Mouse (Mus musculus): ENCODE results near the gene Pdcd6ip. TPM values are rescaled to one million over a fixed set of nuclear protein-coding genes. Genes with fewer than 3 reads are reported as not detected.
"Not testable (repeated sequence)": the region's sequence is repeated elsewhere in the genome, so short reads cannot be mapped to it uniquely, and the experiment has no call there.

Pdcd6ip gene
- polyA plus RNA-seq, 1 experiment from 2014 or later, result 41.9 TPM

GRCm38 (mm10) chr9:113672352-113672751 lies 35.7 kb downstream of the Pdcd6ip start:
- Histone ChIP-seq H3K36me3 (peaks cover 69% of the 10 kb centered on the region), H3K9ac (replicated peaks) (no peak overlapping the region), H3K4me3 (no peak overlapping the region), H3K9me3 (peaks cover 6% of the 10 kb centered on the region), H3K4me2 (replicated peaks) (no peak overlapping the region), H3K27ac (replicated peaks) (no peak overlapping the region), H3K27me3 (no peaks in the 10 kb centered on the region), H3K4me1 (no peaks in the 10 kb centered on the region)
- 96% methylated on average over 5 of the region's 5 CpGs for WGBS
- ATAC-seq (replicated peaks), result no peak

- H3K9ac ChIP-seq (replicated peaks), result no peak overlapping the region
- no peaks in the 10 kb centered on the region for H3K27me3 ChIP-seq
- H3K27ac ChIP-seq (replicated peaks), result no peak overlapping the region
- H3K36me3 ChIP-seq, result peaks cover 77% of the 10 kb centered on the region
- H3K9me3 ChIP-seq, result peaks cover 6% of the 10 kb centered on the region
- WGBS, result 87% methylated on average over 1 of the region's 1 CpGs
- H3K4me1 ChIP-seq, result no peaks in the 10 kb centered on the region
- no peak for ATAC-seq (replicated peaks)
- no peak overlapping the region for H3K4me3 ChIP-seq
- H3K4me2 ChIP-seq (replicated peaks), result no peak overlapping the region
Measured at GRCm38 (mm10) chr9:113670857-113671106, 37.3 kb downstream of the Pdcd6ip start.

GRCm38 (mm10) chr9:113670105-113670856 lies 37.8 kb downstream of the Pdcd6ip start:
- peaks cover 6% of the 10 kb centered on the region for H3K9me3 ChIP-seq
- WGBS, result 84% methylated on average over 7 of the region's 7 CpGs
- H3K4me2 ChIP-seq (replicated peaks), result no peak overlapping the region
- peaks cover 79% of the 10 kb centered on the region for H3K36me3 ChIP-seq
- no peaks in the 10 kb centered on the region for H3K27me3 ChIP-seq
- H3K27ac ChIP-seq (replicated peaks), result no peak overlapping the region
- H3K4me3 ChIP-seq, result no peak overlapping the region
- H3K4me1 ChIP-seq, result no peaks in the 10 kb centered on the region
- no peak overlapping the region for H3K9ac ChIP-seq (replicated peaks)
- no peak for ATAC-seq (replicated peaks)

- Histone ChIP-seq H3K4me3 (no peak overlapping the region), H3K9me3 (peaks cover 4% of the 10 kb centered on the region), H3K4me1 (no peaks in the 10 kb centered on the region), H3K27me3 (no peaks in the 10 kb centered on the region), H3K4me2 (replicated peaks) (no peak overlapping the region), H3K9ac (replicated peaks) (no peak overlapping the region), H3K27ac (replicated peaks) (no peak overlapping the region), H3K36me3 (peaks cover 60% of the 10 kb centered on the region)
- WGBS, result 96% methylated on average over 4 of the region's 4 CpGs
- no peak for ATAC-seq (replicated peaks)
Measured at GRCm38 (mm10) chr9:113663476-113663875, 44.6 kb downstream of the Pdcd6ip start.

- no peak overlapping the region for H3K4me2 ChIP-seq (replicated peaks)
- no peak overlapping the region for H3K27ac ChIP-seq (replicated peaks)
- H3K9me3 ChIP-seq, result no peaks in the 10 kb centered on the region
- no peak overlapping the region for H3K9ac ChIP-seq (replicated peaks)
- no peak overlapping the region for H3K4me3 ChIP-seq
- no peaks in the 10 kb centered on the region for H3K4me1 ChIP-seq
- H3K36me3 ChIP-seq, result peaks cover 59% of the 10 kb centered on the region
- no peaks in the 10 kb centered on the region for H3K27me3 ChIP-seq
- ATAC-seq (replicated peaks), result no peak
- WGBS, result 90% methylated on average over 1 of the region's 1 CpGs
Measured at GRCm38 (mm10) chr9:113657837-113658236, 50.2 kb downstream of the Pdcd6ip start.

- Histone ChIP-seq H3K9me3 (no peaks in the 10 kb centered on the region), H3K9ac (replicated peaks) (no peak overlapping the region), H3K27me3 (no peaks in the 10 kb centered on the region), H3K4me1 (no peaks in the 10 kb centered on the region), H3K4me2 (replicated peaks) (no peak overlapping the region), H3K36me3 (peaks cover 30% of the 10 kb centered on the region), H3K4me3 (no peak overlapping the region), H3K27ac (replicated peaks) (no peak overlapping the region)
- ATAC-seq (replicated peaks), result no peak
- WGBS, result 85% methylated on average over 8 of the region's 8 CpGs
Measured at GRCm38 (mm10) chr9:113653571-113653970, 54.5 kb downstream of the Pdcd6ip start.

GRCm38 (mm10) chr9:113650787-113651186 lies 57.3 kb downstream of the Pdcd6ip start:
- Histone ChIP-seq H3K36me3 (peaks cover 16% of the 10 kb centered on the region), H3K9me3 (no peaks in the 10 kb centered on the region), H3K27me3 (no peaks in the 10 kb centered on the region), H3K4me3 (no peak overlapping the region), H3K4me2 (replicated peaks) (no peak overlapping the region), H3K4me1 (no peaks in the 10 kb centered on the region), H3K9ac (replicated peaks) (no peak overlapping the region), H3K27ac (replicated peaks) (no peak overlapping the region)
- no peak for ATAC-seq (replicated peaks)
- WGBS, result 73% methylated on average over 8 of the region's 8 CpGs

- WGBS, result 84% methylated on average over 8 of the region's 8 CpGs
- H3K9ac ChIP-seq (replicated peaks); H3K4me3 ChIP-seq; H3K27ac ChIP-seq (replicated peaks); H3K36me3 ChIP-seq; H3K4me1 ChIP-seq; H3K27me3 ChIP-seq; H3K9me3 ChIP-seq; ATAC-seq (replicated peaks); H3K4me2 ChIP-seq (replicated peaks): not testable (repeated sequence)
Measured at GRCm38 (mm10) chr9:113649211-113649610, 58.8 kb downstream of the Pdcd6ip start.

GRCm38 (mm10) chr9:113645837-113646169 lies 62.3 kb downstream of the Pdcd6ip start:
- peak; percentile 46 for ATAC-seq (replicated peaks)
- 49% methylated on average over 5 of the region's 5 CpGs for WGBS
- no peak overlapping the region for H3K4me3 ChIP-seq
- H3K9me3 ChIP-seq, result no peaks in the 10 kb centered on the region
- H3K4me1 ChIP-seq, result 0 out of 2 replicates have a peak, but pooled peaks cover 6% of the 10 kb centered on the region
- H3K27ac ChIP-seq (replicated peaks), result no peak overlapping the region
- no peak overlapping the region for H3K9ac ChIP-seq (replicated peaks)
- no peaks in the 10 kb centered on the region for H3K27me3 ChIP-seq
- no peak overlapping the region for H3K4me2 ChIP-seq (replicated peaks)
- H3K36me3 ChIP-seq, result no peaks in the 10 kb centered on the region

- 25% methylated on average over 8 of the region's 11 CpGs for WGBS
- Histone ChIP-seq H3K9me3 (no peaks in the 10 kb centered on the region), H3K27ac (replicated peaks) (no peak overlapping the region), H3K9ac (replicated peaks) (no peak overlapping the region), H3K36me3 (no peaks in the 10 kb centered on the region), H3K27me3 (no peaks in the 10 kb centered on the region), H3K4me2 (replicated peaks) (no peak overlapping the region), H3K4me3 (no peak overlapping the region), H3K4me1 (0 out of 2 replicates have a peak, but pooled peaks cover 6% of the 10 kb centered on the region)
- peak; percentile 72 for ATAC-seq (replicated peaks)
Measured at GRCm38 (mm10) chr9:113645153-113645836, 62.8 kb downstream of the Pdcd6ip start.

GRCm38 (mm10) chr9:113644701-113645100 lies 63.4 kb downstream of the Pdcd6ip start:
- Histone ChIP-seq H3K4me1 (0 out of 2 replicates have a peak, but pooled peaks cover 6% of the 10 kb centered on the region), H3K36me3 (no peaks in the 10 kb centered on the region), H3K27ac (replicated peaks) (no peak overlapping the region), H3K4me2 (replicated peaks) (no peak overlapping the region), H3K27me3 (no peaks in the 10 kb centered on the region), H3K9ac (replicated peaks) (no peak overlapping the region), H3K4me3 (no peak overlapping the region), H3K9me3 (no peaks in the 10 kb centered on the region)
- 62% methylated on average over 5 of the region's 5 CpGs for WGBS
- no peak for ATAC-seq (replicated peaks)

GRCm38 (mm10) chr9:113644076-113644475 lies 64.0 kb downstream of the Pdcd6ip start:
- Histone ChIP-seq H3K4me1 (0 out of 2 replicates have a peak, but pooled peaks cover 6% of the 10 kb centered on the region), H3K27ac (replicated peaks) (no peak overlapping the region), H3K27me3 (no peaks in the 10 kb centered on the region), H3K36me3 (no peaks in the 10 kb centered on the region), H3K4me3 (no peak overlapping the region), H3K9me3 (no peaks in the 10 kb centered on the region), H3K4me2 (replicated peaks) (no peak overlapping the region), H3K9ac (replicated peaks) (no peak overlapping the region)
- 73% methylated on average over 3 of the region's 3 CpGs for WGBS
- ATAC-seq (replicated peaks), result no peak

- Histone ChIP-seq H3K36me3 (no peaks in the 10 kb centered on the region), H3K4me1 (0 out of 2 replicates have a peak, but pooled peaks cover 6% of the 10 kb centered on the region), H3K4me2 (replicated peaks) (no peak overlapping the region), H3K27ac (replicated peaks) (no peak overlapping the region), H3K27me3 (no peaks in the 10 kb centered on the region), H3K9me3 (no peaks in the 10 kb centered on the region), H3K4me3 (no peak overlapping the region), H3K9ac (replicated peaks) (no peak overlapping the region)
- no peak for ATAC-seq (replicated peaks)
- WGBS, result 74% methylated on average over 15 of the region's 15 CpGs
Measured at GRCm38 (mm10) chr9:113643669-113644068, 64.4 kb downstream of the Pdcd6ip start.
